Mouse (Mus musculus): ENCODE measurements around the gene Blm.

Blm gene

DNA sequence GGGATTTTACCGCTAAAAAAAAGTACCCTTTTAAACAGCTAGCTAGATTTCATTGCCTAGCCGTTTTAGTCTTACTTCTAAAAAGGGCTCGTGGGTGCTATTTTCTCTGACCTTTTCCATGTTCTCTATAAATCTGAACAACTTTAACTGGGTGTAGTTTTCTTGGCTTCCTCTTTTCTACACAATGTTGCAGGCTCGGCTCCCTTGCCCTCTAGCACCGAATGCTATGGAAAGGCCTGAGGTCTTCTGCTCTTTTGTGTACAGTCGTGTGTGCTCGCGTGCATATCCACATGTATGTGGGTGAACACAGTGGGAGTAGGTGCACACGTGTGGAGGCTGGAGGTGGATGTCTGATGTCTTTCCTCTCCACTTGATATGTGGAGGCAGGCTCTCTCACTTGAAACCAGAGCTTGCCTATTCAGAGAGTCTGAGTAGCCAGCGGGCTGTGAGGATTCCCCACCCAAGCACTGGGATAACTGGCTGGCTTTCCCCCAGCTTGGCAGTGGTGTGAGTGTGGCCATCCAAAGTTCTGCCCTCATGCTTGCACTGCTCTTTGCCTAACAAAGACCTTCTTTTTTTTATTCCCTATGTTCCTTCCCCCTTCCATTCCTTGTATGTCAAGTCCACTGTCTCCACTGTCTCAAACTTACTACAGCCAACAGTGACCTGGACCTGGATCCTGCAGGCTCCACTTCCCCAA is 95.0 kb downstream of the Blm start:
- DNase-seq (ENCODE audit: low spot score in 2 of 2), result no peak

DNA sequence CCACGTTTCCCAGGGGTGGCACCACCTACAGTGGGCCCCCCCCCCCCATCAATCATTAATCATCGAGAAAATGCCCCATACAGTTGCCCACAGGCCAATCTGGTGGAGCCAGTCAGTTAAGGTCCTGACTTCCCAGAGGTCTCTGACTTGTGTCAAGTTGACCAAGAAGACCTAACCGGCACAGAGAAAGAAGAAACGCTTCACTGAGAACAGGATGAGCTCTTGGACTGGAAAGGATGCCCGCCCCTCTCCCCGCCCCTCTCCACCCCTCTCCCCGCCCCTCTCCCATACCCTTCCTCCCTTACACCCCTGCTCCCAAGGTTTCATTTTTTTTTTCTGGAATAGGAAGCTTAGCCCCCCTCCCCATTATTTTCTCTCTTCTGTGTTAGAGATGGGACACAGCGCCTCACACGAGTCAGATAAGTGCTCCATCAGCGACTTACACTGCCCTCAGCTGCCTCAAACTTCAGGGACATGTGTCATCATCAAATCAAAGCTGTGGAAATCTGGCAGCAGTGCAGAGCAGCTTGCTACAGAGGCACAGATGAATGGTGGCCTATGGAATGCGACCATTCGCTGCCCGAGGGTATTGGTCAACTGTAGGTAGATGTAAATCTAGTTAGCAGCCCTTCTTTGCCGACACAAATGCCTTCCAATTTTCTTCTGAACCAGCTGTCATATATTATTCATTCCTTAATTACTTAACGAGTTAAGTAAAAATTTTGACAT is 95.7 kb downstream of the Blm start:
- DNase-seq (ENCODE audit: low spot score in 2 of 2), result no peak

- DNase-seq (ENCODE audit: low spot score in 2 of 2), result no peak
Observed at GRCm38 (mm10) chr7:80436571-80436970, 98.3 kb downstream of the Blm start.

DNA sequence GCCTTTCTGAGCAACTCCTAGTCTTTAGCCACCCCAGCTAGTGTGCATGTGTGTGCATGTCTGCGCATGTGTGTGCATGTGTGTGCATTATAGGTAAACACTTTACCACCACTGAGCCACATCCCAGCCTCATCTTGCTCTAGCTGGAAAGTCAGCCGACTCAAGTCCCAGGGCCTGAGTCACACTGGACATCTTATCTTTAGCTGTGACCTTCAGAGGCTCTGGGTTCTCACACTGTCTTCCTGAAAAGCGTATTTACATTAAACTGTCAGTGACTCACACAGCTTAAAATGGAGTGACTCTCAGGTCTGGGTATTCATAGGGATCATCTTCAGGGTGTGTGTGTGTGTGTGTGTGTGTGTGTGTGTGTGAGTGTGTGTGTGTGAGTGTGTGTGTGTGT is 99.3 kb downstream of the Blm start:
- DNase-seq (ENCODE audit: low spot score in 2 of 2), result no peak

GRCm38 (mm10) chr7:80429661-80430060 is 105.3 kb downstream of the Blm start:
- DNase-seq (ENCODE audit: low spot score in 2 of 2), result no peak

GRCm38 (mm10) chr7:80427730-80428129 is 107.2 kb downstream of the Blm start:
- DNase-seq (ENCODE audit: low spot score in 2 of 2), result no peak

- no peak for DNase-seq (ENCODE audit: low spot score in 2 of 2)
Observed at GRCm38 (mm10) chr7:80426363-80426762, 108.6 kb downstream of the Blm start.

DNA sequence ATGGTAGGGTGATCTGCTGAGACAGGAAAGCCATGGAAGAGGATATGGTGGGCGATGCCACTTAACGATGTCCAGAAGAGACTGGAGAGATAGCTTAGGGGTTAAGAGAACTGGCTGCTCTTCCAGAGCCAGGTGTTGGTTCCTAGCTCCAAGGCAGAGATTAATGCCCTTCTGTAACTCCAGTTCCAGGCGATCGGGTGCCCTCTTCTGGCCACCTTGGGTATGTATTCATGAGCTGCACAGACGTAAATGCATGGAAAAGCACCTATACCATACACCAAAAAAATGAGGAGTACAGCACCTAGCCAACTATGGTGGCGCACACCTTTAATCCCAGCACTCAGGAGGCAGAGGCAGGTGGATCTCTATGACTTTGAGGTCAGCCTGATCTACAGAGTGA is 110.2 kb downstream of the Blm start:
- no peak for DNase-seq (ENCODE audit: low spot score in 2 of 2)

DNA sequence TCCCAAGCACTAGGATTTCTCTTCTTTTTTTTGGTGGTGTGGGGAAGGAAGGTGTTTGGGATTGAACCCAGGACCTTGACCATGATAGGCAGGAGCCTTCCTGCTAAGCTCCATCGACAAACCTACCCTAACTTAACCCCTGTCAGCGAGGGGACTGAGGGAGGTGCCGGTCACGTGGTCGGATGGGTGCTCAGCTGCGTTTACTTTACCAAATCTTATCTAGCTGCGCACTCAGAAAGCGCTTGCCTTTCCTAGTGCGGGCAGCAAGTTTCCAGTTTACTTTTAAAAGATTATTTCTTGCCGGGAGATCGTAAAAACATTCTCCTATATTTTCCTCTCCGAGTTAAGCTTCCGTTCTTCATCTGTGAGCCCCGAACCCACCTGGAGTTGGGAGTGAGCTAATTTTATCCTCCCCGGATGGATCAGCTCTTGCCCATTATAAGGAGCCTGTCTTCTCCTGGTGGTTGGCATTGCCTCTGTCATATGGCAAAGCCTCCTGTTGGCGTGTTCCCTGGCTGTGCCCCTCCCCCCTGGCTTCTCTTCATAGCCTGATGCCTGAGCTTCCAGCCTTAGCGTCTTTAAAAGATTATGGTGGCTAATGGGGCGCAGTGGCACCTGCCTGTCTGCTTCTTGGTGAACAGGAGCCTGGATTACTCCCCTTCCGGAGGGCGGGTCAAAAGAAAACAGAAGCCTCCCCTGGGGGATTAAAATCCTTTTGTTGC is 112.0 kb downstream of the Blm start:
- no peak for DNase-seq (ENCODE audit: low spot score in 2 of 2)

DNA sequence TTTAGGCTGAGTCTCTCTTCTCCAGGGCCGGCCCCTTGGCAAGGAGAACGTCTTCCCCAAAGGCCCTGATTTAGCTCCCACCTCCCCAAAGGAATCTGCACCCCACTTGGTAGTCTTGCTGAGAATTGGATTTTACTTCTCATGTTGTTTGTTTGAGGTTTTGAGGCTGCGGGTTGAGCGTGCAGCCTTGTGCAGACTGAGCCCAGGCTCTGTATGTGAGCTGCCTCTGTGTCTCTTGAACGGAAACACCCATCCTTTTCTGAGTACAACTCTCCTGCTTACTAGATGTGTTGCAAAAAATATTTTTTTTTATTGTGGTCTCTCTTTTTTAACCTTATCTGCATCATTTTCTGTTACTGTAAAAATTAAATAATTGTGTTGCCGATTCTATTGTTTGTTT is 113.3 kb downstream of the Blm start:
- no peak for DNase-seq (ENCODE audit: low spot score in 2 of 2)

GRCm38 (mm10) chr7:80420586-80420985 is 114.3 kb downstream of the Blm start:
- DNase-seq (ENCODE audit: low spot score in 2 of 2), result no peak

DNA sequence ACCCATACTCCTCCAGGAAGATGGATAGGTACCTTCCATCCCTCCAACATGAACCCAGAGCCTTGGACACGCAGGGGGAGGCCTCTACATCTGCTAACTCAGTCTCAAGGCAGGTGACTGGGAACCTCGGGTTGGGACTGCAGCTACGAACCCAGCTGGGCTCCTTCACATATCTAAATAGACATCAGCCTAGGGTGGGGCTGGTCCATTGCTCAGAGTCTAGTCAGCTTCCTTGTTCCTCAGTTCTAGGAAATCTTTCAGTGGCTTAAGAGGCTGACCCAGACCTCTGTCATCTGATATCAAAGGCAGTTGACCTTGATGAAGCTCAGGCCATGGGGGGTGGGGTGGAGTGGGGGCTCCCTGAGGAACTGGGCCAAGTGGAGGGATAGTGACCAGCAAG is 115.6 kb downstream of the Blm start:
- DNase-seq (ENCODE audit: low spot score in 2 of 2), result no peak

DNA sequence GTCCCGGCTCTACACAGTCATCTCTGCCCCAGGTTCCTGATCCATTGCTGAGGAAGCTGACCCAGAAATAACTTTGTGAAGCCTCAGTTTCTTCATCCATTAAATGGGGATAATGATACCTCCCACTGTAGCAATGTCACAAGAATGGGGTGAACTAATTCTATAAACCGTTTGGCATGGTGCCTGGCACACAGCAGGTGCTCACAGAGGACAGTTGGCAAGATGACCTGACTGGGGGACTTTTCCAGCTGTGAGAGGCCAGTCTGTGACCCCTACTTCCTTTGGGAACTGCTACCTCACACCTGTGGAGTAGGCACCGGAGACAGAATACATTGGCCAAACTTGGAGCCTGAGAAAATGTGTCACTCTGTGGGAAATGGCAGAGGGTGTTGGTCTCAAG is 116.9 kb downstream of the Blm start:
- no peak for DNase-seq (ENCODE audit: low spot score in 2 of 2)

GRCm38 (mm10) chr7:80417601-80418000 is 117.3 kb downstream of the Blm start:
- DNase-seq (ENCODE audit: low spot score in 2 of 2), result no peak

GRCm38 (mm10) chr7:80416969-80417368 is 118.0 kb downstream of the Blm start:
- no peak for DNase-seq (ENCODE audit: low spot score in 2 of 2)

GRCm38 (mm10) chr7:80414303-80414855 is 120.5 kb downstream of the Blm start:
- no peak for DNase-seq (ENCODE audit: low spot score in 2 of 2)

DNA sequence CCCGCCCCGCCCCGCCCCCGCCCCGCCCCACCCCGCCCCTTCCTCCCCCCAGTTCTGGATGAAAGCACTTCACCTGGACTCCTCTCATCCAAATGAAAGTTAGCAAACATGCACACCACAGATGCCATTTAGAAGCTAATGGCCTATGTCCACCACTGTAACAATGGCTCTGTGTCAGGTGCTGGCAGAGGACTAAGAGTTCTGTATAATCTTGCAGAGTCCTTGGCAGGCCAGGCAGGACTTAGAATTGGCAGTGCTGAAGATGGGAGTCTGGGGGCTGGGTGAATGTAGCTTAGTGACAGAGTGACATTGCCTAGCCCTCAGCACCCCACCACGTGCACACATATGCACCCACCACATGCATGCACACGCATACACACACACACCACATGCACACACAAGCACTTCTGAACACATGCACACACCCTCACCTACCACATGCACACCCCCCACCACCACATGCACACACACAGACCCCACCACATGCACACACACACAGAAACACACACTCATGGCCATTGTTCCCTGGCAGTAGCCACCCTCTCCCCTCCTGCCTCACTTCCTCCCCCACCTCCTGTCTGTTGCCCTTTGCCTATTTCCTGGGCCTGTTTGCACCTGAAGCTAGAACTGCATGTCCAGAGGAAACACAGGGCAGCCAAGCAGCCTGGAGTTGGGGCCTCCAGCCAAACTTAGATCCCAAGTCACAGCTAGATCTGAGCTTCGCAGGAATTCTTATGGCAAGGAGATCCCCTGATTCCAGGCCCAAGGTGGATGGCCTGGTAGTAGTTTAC is 121.2 kb downstream of the Blm start:
- DNase-seq (ENCODE audit: low spot score in 2 of 2), result no peak

- no peak for DNase-seq (ENCODE audit: low spot score in 2 of 2)
Observed at GRCm38 (mm10) chr7:80412781-80413180, 122.1 kb downstream of the Blm start.

DNA sequence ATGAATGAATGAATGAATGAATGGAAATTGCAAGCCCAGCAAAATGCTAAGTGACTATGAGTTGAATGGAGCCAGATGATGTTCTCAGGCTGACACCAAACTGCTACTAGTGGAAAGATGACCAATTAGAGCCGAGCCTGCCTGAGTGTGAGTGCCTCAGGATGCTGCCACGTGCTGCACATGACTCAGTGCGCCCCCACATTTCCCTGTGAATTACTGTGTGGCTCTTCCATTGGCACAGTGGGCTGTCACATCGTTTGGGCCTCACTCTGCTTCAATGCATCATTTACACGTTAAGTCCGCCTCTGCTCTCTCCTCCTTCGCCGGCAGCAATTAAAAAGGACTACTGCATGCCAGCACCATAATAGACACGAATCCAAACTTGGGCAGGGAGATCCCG is 122.6 kb downstream of the Blm start:
- DNase-seq (ENCODE audit: low spot score in 2 of 2), result peak; percentile 88 to 91

DNA sequence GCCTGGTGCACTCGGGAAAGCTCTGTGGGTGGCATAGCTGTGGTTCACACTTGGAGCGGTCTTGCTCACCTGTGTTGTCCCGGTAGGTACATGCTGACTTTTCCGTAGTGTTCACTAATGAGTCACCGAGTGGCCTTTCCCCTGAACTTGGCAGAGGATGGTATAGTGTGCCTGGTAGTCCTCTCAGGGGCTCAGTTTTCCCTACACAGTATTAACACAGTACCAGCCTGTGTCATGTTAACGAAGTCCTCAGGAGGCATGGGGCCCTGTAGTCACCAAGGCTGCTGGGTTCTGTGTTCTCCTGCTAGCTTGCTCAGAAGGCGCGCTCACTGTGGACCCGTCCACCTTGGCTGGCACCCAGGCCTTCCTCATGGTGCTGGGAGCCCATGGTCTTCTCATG is 124.5 kb downstream of the Blm start:
- DNase-seq (ENCODE audit: low spot score in 2 of 2), result no peak

DNA sequence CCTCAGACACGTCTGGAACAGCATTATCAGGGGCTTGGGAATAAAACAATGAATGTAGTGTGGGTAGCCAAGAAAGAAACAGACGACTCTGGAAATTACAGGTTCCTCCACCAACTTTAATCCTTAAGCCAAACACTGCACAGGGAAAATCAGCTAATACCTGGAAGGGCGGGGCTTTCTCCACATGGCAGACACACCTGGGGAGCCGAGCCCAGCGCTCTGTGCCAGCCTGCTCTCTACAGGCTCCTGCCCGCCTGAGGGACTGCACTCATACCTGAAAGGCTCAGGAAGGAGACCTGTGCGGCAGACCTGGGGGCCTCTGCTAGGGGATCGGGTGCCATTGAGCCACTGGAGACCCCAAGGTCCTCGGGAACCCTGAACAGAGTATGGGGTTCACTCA is 127.2 kb downstream of the Blm start:
- DNase-seq (ENCODE audit: low spot score in 2 of 2), result no peak

DNA sequence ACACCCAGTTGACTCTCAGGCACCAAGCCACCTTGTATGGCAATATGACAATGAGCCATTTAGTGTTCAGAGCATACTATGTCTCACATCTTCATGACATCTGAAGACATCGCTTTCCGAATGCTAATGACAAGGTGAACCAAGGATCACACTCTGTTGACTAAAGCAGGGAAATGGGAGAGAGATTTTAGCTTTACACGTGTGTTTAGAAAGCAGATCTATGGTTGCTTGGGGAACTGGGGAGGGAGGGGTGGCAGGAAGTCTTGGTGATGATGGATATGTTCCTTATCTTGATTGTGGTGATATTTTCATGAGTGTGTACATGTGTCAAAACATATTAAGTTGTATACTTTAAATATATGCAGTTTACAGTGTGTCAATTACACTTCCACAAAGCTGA is 128.7 kb downstream of the Blm start:
- no peak for DNase-seq (ENCODE audit: low spot score in 2 of 2)

Measured in right cerebral cortex, postnatal 36 days (tissue).